Mouse (Mus musculus): Measurements from ENCODE around the gene Pigw. TPM values are rescaled to one million over a fixed set of nuclear protein-coding genes. Genes with fewer than 3 reads are reported as not detected.
A peak's percentile ranks its signal among the peaks of the same experiment; 100 is the strongest.
"Not testable (repeated sequence)": the region's sequence is repeated elsewhere in the genome, so short reads cannot be mapped to it uniquely, and the experiment has no call there.

Pigw gene
- polyA plus RNA-seq, 1 experiment from 2014 or later: 2.3 TPM

- ATAC-seq (ENCODE audit: low read depth): no peak
- Histone ChIP-seq H3K36me3 (peaks cover 87% of the 10 kb centered on the region), H3K9me3 (replicated peaks) (no peaks in the 10 kb centered on the region), H3K4me3 (replicated peaks) (no peak overlapping the region), H3K4me2 (no peak overlapping the region), H3K27me3 (no peaks in the 10 kb centered on the region), H3K27ac (no peak overlapping the region), H3K4me1 (replicated peaks) (no peaks in the 10 kb centered on the region), H3K9ac (no peak overlapping the region)
- WGBS (ENCODE audit: insufficient replicate concordance): 95% methylated on average over 6 of the region's 6 CpGs
- no peak for DNase-seq
These were observed 24.8 kb downstream of the Pigw start for GRCm38 (mm10) chr11:84855285-84855684.

- Histone ChIP-seq H3K27me3 (no peaks in the 10 kb centered on the region), H3K36me3 (peaks cover 82% of the 10 kb centered on the region), H3K4me1 (replicated peaks) (no peaks in the 10 kb centered on the region), H3K4me2 (no peak overlapping the region), H3K27ac (no peak overlapping the region), H3K4me3 (replicated peaks) (no peak overlapping the region), H3K9ac (no peak overlapping the region), H3K9me3 (replicated peaks) (no peaks in the 10 kb centered on the region)
- ATAC-seq (ENCODE audit: low read depth) (no peak), DNase-seq (no peak)
- WGBS (ENCODE audit: insufficient replicate concordance): 83% methylated on average over 7 of the region's 7 CpGs
These were observed 32.5 kb downstream of the Pigw start for GRCm38 (mm10) chr11:84847475-84848090.

GRCm38 (mm10) chr11:84846741-84847474, 33.2 kb downstream of the Pigw start:
- no peak for ATAC-seq (ENCODE audit: low read depth)
- no peaks in the 10 kb centered on the region for H3K4me1 ChIP-seq (replicated peaks)
- H3K27me3 ChIP-seq: no peaks in the 10 kb centered on the region
- DNase-seq: no peak
- peaks cover 83% of the 10 kb centered on the region for H3K36me3 ChIP-seq
- H3K4me3 ChIP-seq (replicated peaks): no peak overlapping the region
- no peak overlapping the region for H3K4me2 ChIP-seq
- H3K9ac ChIP-seq: no peak overlapping the region
- H3K9me3 ChIP-seq (replicated peaks): no peaks in the 10 kb centered on the region
- 93% methylated on average over 15 of the region's 15 CpGs for WGBS (ENCODE audit: insufficient replicate concordance)
- H3K27ac ChIP-seq: no peak overlapping the region

- DNase-seq (no peak), ATAC-seq (ENCODE audit: low read depth) (no peak)
- Histone ChIP-seq H3K4me2 (no peak overlapping the region), H3K4me1 (replicated peaks) (no peaks in the 10 kb centered on the region), H3K4me3 (replicated peaks) (no peak overlapping the region), H3K36me3 (peaks cover 92% of the 10 kb centered on the region), H3K27me3 (no peaks in the 10 kb centered on the region), H3K9ac (no peak overlapping the region), H3K27ac (no peak overlapping the region), H3K9me3 (replicated peaks) (no peaks in the 10 kb centered on the region)
- 74% methylated on average over 2 of the region's 2 CpGs for WGBS (ENCODE audit: insufficient replicate concordance)
These were observed 40.8 kb downstream of the Pigw start for GRCm38 (mm10) chr11:84839330-84839729.

- ATAC-seq (ENCODE audit: low read depth) (peak; percentile 4; the same call in 1 of the 2 replicates), DNase-seq (peak; percentile 28)
- Histone ChIP-seq H3K36me3 (peaks cover 76% of the 10 kb centered on the region), H3K4me1 (replicated peaks) (peaks cover 50% of the 10 kb centered on the region), H3K4me2 (peak overlapping the region; percentile 99), H3K4me3 (replicated peaks) (peak overlapping the region; percentile 97), H3K27ac (peak overlapping the region; percentile 100), H3K9ac (peak overlapping the region; percentile 100)
- 44% methylated on average over 11 of the region's 11 CpGs for WGBS (ENCODE audit: insufficient replicate concordance)
- H3K27me3 ChIP-seq; H3K9me3 ChIP-seq (replicated peaks): not testable (repeated sequence)
These were observed 50.6 kb downstream of the Pigw start for GRCm38 (mm10) chr11:84829495-84829894.

GRCm38 (mm10) chr11:84828516-84829399, 51.3 kb downstream of the Pigw start, which contains the start of gene Dhrs11:
Gene Dhrs11, minus strand, starts transcription at chr11:84828994.
- DNase-seq: peak; percentile 95
- Histone ChIP-seq H3K36me3 (peaks cover 74% of the 10 kb centered on the region), H3K9ac (peak within 1 kb of the TSS; percentile 100), H3K4me3 (replicated peaks) (peak within 1 kb of the TSS; percentile 97), H3K9me3 (replicated peaks) (no peaks in the 10 kb centered on the region), H3K27me3 (no peaks in the 10 kb centered on the region), H3K4me2 (peak within 1 kb of the TSS; percentile 99), H3K4me1 (replicated peaks) (peaks cover 57% of the 10 kb centered on the region), H3K27ac (peak within 1 kb of the TSS; percentile 100)
- WGBS (ENCODE audit: insufficient replicate concordance): under 1% methylated on average over 62 of the region's 62 CpGs
- peak; percentile 91 for ATAC-seq (ENCODE audit: low read depth)

GRCm38 (mm10) chr11:84827901-84828503, 52.1 kb downstream of the Pigw start:
- no peaks in the 10 kb centered on the region for H3K27me3 ChIP-seq
- H3K4me2 ChIP-seq: peak overlapping the region; percentile 99
- 21% methylated on average over 3 of the region's 3 CpGs for WGBS (ENCODE audit: insufficient replicate concordance)
- DNase-seq (peak; percentile 31), ATAC-seq (ENCODE audit: low read depth) (no peak)
- peak overlapping the region; percentile 97 for H3K4me3 ChIP-seq (replicated peaks)
- H3K4me1 ChIP-seq (replicated peaks): peaks cover 63% of the 10 kb centered on the region
- H3K27ac ChIP-seq: peak overlapping the region; percentile 100
- H3K36me3 ChIP-seq: peaks cover 71% of the 10 kb centered on the region
- no peaks in the 10 kb centered on the region for H3K9me3 ChIP-seq (replicated peaks)
- peak overlapping the region; percentile 100 for H3K9ac ChIP-seq

GRCm38 (mm10) chr11:84827492-84827891, 52.6 kb downstream of the Pigw start:
- Histone ChIP-seq H3K9ac (peak overlapping the region; percentile 100), H3K9me3 (replicated peaks) (no peaks in the 10 kb centered on the region), H3K4me3 (replicated peaks) (peak overlapping the region; percentile 97), H3K27ac (peak overlapping the region; percentile 100), H3K36me3 (peaks cover 71% of the 10 kb centered on the region), H3K4me2 (peak overlapping the region; percentile 99), H3K4me1 (replicated peaks) (peaks cover 68% of the 10 kb centered on the region), H3K27me3 (no peaks in the 10 kb centered on the region)
- no peak for ATAC-seq (ENCODE audit: low read depth)
- no peak for DNase-seq

Small RNA genes lying within 50 kb of the gene (microRNA-seq; reads per million reads assigned to microRNA genes)
- gene Gm23564: not detected

Other genes with a start within 250 kb of the Pigw start
- gene Mrm1, start 60.8 kb downstream of the Pigw start, polyA plus RNA-seq (2015; fragmentation: Nextera tagmentation; extraction: Ambion mirVana): 14.2 and 15.0 TPM in 2 replicates
- 184 and 190 TPM in 2 replicates for gene Dhrs11, start 51.3 kb downstream of the Pigw start, polyA plus RNA-seq (2015; fragmentation: Nextera tagmentation; extraction: Ambion mirVana)
- gene Ggnbp2, start 9.5 kb downstream of the Pigw start, polyA plus RNA-seq (2015; fragmentation: Nextera tagmentation; extraction: Ambion mirVana): 57.8 and 62.1 TPM in 2 replicates
- gene Myo19, start 137 bp downstream of the Pigw start, polyA plus RNA-seq (2015; fragmentation: Nextera tagmentation; extraction: Ambion mirVana): 3.4 and 5.2 TPM in 2 replicates
- gene Znhit3, start 36.1 kb upstream of the Pigw start, polyA plus RNA-seq (2015; fragmentation: Nextera tagmentation; extraction: Ambion mirVana): 53.5 and 54.9 TPM in 2 replicates
- 0.97 and 1.3 TPM in 2 replicates for gene Car4, start 77.5 kb upstream of the Pigw start, polyA plus RNA-seq (2015; fragmentation: Nextera tagmentation; extraction: Ambion mirVana)